Mouse (Mus musculus) adrenal gland, postnatal 4 days (tissue): ENCODE measurements around the gene Gm7138. TPM values are rescaled to one million over a fixed set of nuclear protein-coding genes. Genes with fewer than 3 reads are reported as not detected.
"Not testable (repeated sequence)": the region's sequence is repeated elsewhere in the genome, so short reads cannot be mapped to it uniquely, and the experiment has no call there.

ENCODE experiments used
- DNase-seq, 2 experiments: peaks; one replicate each; pipeline ENCODE4 v3.0.0; 2021 to 2022; ENCODE audit warnings: low spot score in 2 of 2, mixed read lengths in 2 of 2
- long read RNA-seq, 2 experiments: library from polyadenylated mRNA; stranded (forward); transcript quantifications; one replicate each; pipeline ENCODE4 v2.0.0; 2021
- total RNA-seq, 2 experiments: library from RNA; stranded (reverse); gene quantifications; 2 replicates each; pipeline ENCODE4 v1.2.3; 2021

The Gm7138 gene
- total RNA-seq = not detected
- long read RNA-seq, experiment 1 = 0 reads
- long read RNA-seq, experiment 2 = 0 reads

GRCm38 (mm10) chr10:77776844-77777243 lies at the start of gene Gm7138:
Gene Gm7138, minus strand, starts transcription at chr10:77776944.
- DNase-seq = not testable (repeated sequence)

- DNase-seq = no peak
Measured at GRCm38 (mm10) chr10:77819203-77819602, 42.5 kb upstream of the Gm7138 start.

GRCm38 (mm10) chr10:77818523-77818922 lies 41.8 kb upstream of the Gm7138 start:
- DNase-seq = no peak

- no peak for DNase-seq
Measured at GRCm38 (mm10) chr10:77815514-77815913, 38.8 kb upstream of the Gm7138 start.

GRCm38 (mm10) chr10:77814382-77814781 lies 37.6 kb upstream of the Gm7138 start, which contains the start of gene Gm2696:
Gene Gm2696, plus strand, starts transcription at chr10:77814682.
- no peak for DNase-seq

GRCm38 (mm10) chr10:77811743-77812142 lies 35.0 kb upstream of the Gm7138 start, which contains the start of gene Gm9507:
Gene Gm9507, minus strand, starts transcription at chr10:77811843.
- no peak for DNase-seq

- no peak for DNase-seq
Measured at GRCm38 (mm10) chr10:77804095-77804494, 27.4 kb upstream of the Gm7138 start.

- DNase-seq = no peak
Measured at GRCm38 (mm10) chr10:77798921-77799508, 22.3 kb upstream of the Gm7138 start, which contains the start of gene Gm19668. Gene Gm19668, minus strand, starts transcription at chr10:77799133.

- DNase-seq = not testable (repeated sequence)
Measured at GRCm38 (mm10) chr10:77798164-77798920, 21.6 kb upstream of the Gm7138 start.

GRCm38 (mm10) chr10:77797677-77798076 lies 20.9 kb upstream of the Gm7138 start:
- no peak for DNase-seq

- DNase-seq = no peak
Measured at GRCm38 (mm10) chr10:77794976-77795375, 18.2 kb upstream of the Gm7138 start, which contains the start of gene Gm9639. Gene Gm9639, minus strand, starts transcription at chr10:77795076.

GRCm38 (mm10) chr10:77788621-77789020 lies 11.9 kb upstream of the Gm7138 start:
- no peak for DNase-seq

- DNase-seq = not testable (repeated sequence)
Measured at GRCm38 (mm10) chr10:77787876-77788275, 11.1 kb upstream of the Gm7138 start, which contains the start of gene Gm7137. Gene Gm7137, minus strand, starts transcription at chr10:77788200.

GRCm38 (mm10) chr10:77783396-77783795 lies 6.7 kb upstream of the Gm7138 start:
- DNase-seq = not testable (repeated sequence)

GRCm38 (mm10) chr10:77782442-77782841 lies 5.7 kb upstream of the Gm7138 start, which contains the start of gene Gm3250:
Gene Gm3250, minus strand, starts transcription at chr10:77782542.
- DNase-seq = not testable (repeated sequence)

- DNase-seq = not testable (repeated sequence)
Measured at GRCm38 (mm10) chr10:77772142-77772541, 4.6 kb downstream of the Gm7138 start.

GRCm38 (mm10) chr10:77771225-77771624 lies 5.5 kb downstream of the Gm7138 start, which contains the start of gene Gm3238:
Gene Gm3238, minus strand, starts transcription at chr10:77771325.
- DNase-seq = not testable (repeated sequence)

GRCm38 (mm10) chr10:77769727-77770126 lies 7.0 kb downstream of the Gm7138 start:
- DNase-seq = no peak

- DNase-seq = not testable (repeated sequence)
Measured at GRCm38 (mm10) chr10:77759582-77759981, 17.2 kb downstream of the Gm7138 start, which contains the start of gene Gm3233. Gene Gm3233, minus strand, starts transcription at chr10:77759682.

GRCm38 (mm10) chr10:77753448-77753847 lies 23.3 kb downstream of the Gm7138 start:
- no peak for DNase-seq

- DNase-seq = not testable (repeated sequence)
Measured at GRCm38 (mm10) chr10:77752312-77752711, 24.4 kb downstream of the Gm7138 start.

GRCm38 (mm10) chr10:77751254-77751653 lies 25.5 kb downstream of the Gm7138 start, which contains the start of gene Gm9736:
Gene Gm9736, minus strand, starts transcription at chr10:77751354.
- DNase-seq = not testable (repeated sequence)
